Mouse (Mus musculus) heart, embryonic 11.5 days (tissue): Measurements from ENCODE around the gene Olfr1410. TPM values are rescaled to one million over a fixed set of nuclear protein-coding genes. Genes with fewer than 3 reads are reported as not detected.

Experiments
- ATAC-seq: fragments of 200-750 bp; cut with Nextera tagmentation; replicated peaks from 2 replicates; pipeline ENCODE4 v1.8.0; 2017; ENCODE audit warnings: moderate library complexity; ENCODE audit not compliant: insufficient number of reproducible peaks, low FRiP score, low TSS enrichment
- H3K27ac ChIP-seq: fragments of 300-500 bp; sonication (generic); 2 replicates; pipeline ENCODE4 v1.5.1; 2014; ENCODE audit warnings: mild to moderate bottlenecking, low read depth, low read length
- H3K27me3 ChIP-seq: fragments of 300-500 bp; sonication (generic); 2 replicates; pipeline ENCODE4 v1.6.1; 2014; ENCODE audit warnings: mild to moderate bottlenecking, low read length, mixed read lengths; ENCODE audit not compliant: control insufficient read depth, insufficient read depth
- H3K36me3 ChIP-seq: fragments of 300-500 bp; sonication (generic); 2 replicates; pipeline ENCODE4 v1.6.1; 2014; ENCODE audit warnings: mild to moderate bottlenecking, low read length, moderate library complexity, mixed read lengths; ENCODE audit not compliant: control insufficient read depth, insufficient read depth
- H3K4me1 ChIP-seq: fragments of 300-500 bp; sonication (generic); 2 replicates; pipeline ENCODE4 v1.6.1; 2014; ENCODE audit warnings: low read length; ENCODE audit not compliant: control insufficient read depth, insufficient read depth
- H3K4me2 ChIP-seq: fragments of 300-500 bp; sonication (generic); 2 replicates; pipeline ENCODE4 v1.6.1; 2014; ENCODE audit warnings: mild to moderate bottlenecking, moderate library complexity
- H3K4me3 ChIP-seq: fragments of 300-500 bp; sonication (generic); 2 replicates; pipeline ENCODE4 v1.5.1; 2014; ENCODE audit warnings: low read depth, low read length
- H3K9ac ChIP-seq: fragments of 300-500 bp; sonication (generic); 2 replicates; pipeline ENCODE4 v1.6.1; 2014; ENCODE audit warnings: mild to moderate bottlenecking, low read depth, low read length, moderate library complexity
- H3K9me3 ChIP-seq: fragments of 300-500 bp; sonication (generic); replicated peaks from 2 replicates; pipeline ENCODE4 v1.6.1; 2016; ENCODE audit warnings: low read length; ENCODE audit not compliant: control insufficient read depth
- WGBS: fragments of 180-500 bp; shearing (Covaris S2); extraction: QIAGEN DNeasy Blood & Tissue Kit; methylation state at CpG from one replicate; pipeline ENCODE4 v1.1.7; 2014; ENCODE audit not compliant: insufficient replicate concordance; 5-methylcytosine and 5-hydroxymethylcytosine counted together
- polyA plus RNA-seq: library from polyadenylated mRNA; unstranded; fragments of >200 nt; fragmentation: Nextera tagmentation; extraction: Ambion mirVana; gene quantifications from 2 replicates; pipeline ENCODE4 v1.2.1, GENCODE M21; 2014

Gene Olfr1410
- polyA plus RNA-seq, result not detected in 2 replicates

- H3K27ac ChIP-seq, result no peak within 1 kb of the TSS
- H3K36me3 ChIP-seq, result no peaks in the 10 kb centered on the region
- no peak within 1 kb of the TSS for H3K4me3 ChIP-seq
- 79% methylated on average over 1 of the region's 1 CpGs for WGBS
- ATAC-seq, result no peak
- no peak within 1 kb of the TSS for H3K4me2 ChIP-seq
- H3K27me3 ChIP-seq, result peaks cover 2% of the 10 kb centered on the region; the same call in 1 of the 2 replicates
- no peak within 1 kb of the TSS for H3K9ac ChIP-seq
- no peaks in the 10 kb centered on the region for H3K9me3 ChIP-seq
- no peaks in the 10 kb centered on the region for H3K4me1 ChIP-seq
These were observed at the start of gene Olfr1410 for GRCm38 (mm10) chr1:92605482-92605881. Gene Olfr1410 (plus strand): TSS chr1:92605782.

- Histone ChIP-seq H3K36me3 (no peaks in the 10 kb centered on the region), H3K4me2 (no peak within 1 kb of the TSS), H3K9ac (no peak within 1 kb of the TSS), H3K4me3 (no peak within 1 kb of the TSS), H3K27ac (no peak within 1 kb of the TSS), H3K4me1 (no peaks in the 10 kb centered on the region), H3K27me3 (no peaks in the 10 kb centered on the region), H3K9me3 (no peaks in the 10 kb centered on the region)
- WGBS, result 66% methylated on average over 3 of the region's 3 CpGs
- ATAC-seq, result no peak
These were observed 34.6 kb upstream of the Olfr1410 start, which contains the start of gene Olfr1413 for GRCm38 (mm10) chr1:92571022-92571421. Gene Olfr1413 (plus strand): TSS chr1:92571322.

- H3K4me2 ChIP-seq, result no peak within 1 kb of the TSS
- H3K4me3 ChIP-seq, result no peak within 1 kb of the TSS
- 72% methylated on average over 2 of the region's 2 CpGs for WGBS
- H3K9ac ChIP-seq, result no peak within 1 kb of the TSS
- H3K36me3 ChIP-seq, result no peaks in the 10 kb centered on the region
- no peaks in the 10 kb centered on the region for H3K27me3 ChIP-seq
- no peak within 1 kb of the TSS for H3K27ac ChIP-seq
- H3K4me1 ChIP-seq, result no peaks in the 10 kb centered on the region
- H3K9me3 ChIP-seq, result no peaks in the 10 kb centered on the region
- ATAC-seq, result no peak
These were observed 20.1 kb upstream of the Olfr1410 start, which contains the start of gene Olfr1412 for GRCm38 (mm10) chr1:92585479-92585878. Gene Olfr1412 (plus strand): TSS chr1:92585779.

- no peak within 1 kb of the TSS for H3K4me3 ChIP-seq
- no peaks in the 10 kb centered on the region for H3K9me3 ChIP-seq
- H3K9ac ChIP-seq, result no peak within 1 kb of the TSS
- ATAC-seq, result no peak
- H3K27me3 ChIP-seq, result no peaks in the 10 kb centered on the region
- H3K27ac ChIP-seq, result no peak within 1 kb of the TSS
- H3K4me1 ChIP-seq, result no peaks in the 10 kb centered on the region
- H3K36me3 ChIP-seq, result no peaks in the 10 kb centered on the region
- no peak within 1 kb of the TSS for H3K4me2 ChIP-seq
These were observed 11.5 kb upstream of the Olfr1410 start, which contains the start of gene Olfr1411 for GRCm38 (mm10) chr1:92594111-92594510. Gene Olfr1411 (plus strand): TSS chr1:92594411.

GRCm38 (mm10) chr1:92596019-92596418 is 9.6 kb upstream of the Olfr1410 start:
- Histone ChIP-seq H3K4me3 (no peak overlapping the region), H3K9me3 (no peaks in the 10 kb centered on the region), H3K27ac (no peak overlapping the region), H3K4me1 (no peaks in the 10 kb centered on the region), H3K27me3 (no peaks in the 10 kb centered on the region), H3K9ac (no peak overlapping the region), H3K4me2 (no peak overlapping the region), H3K36me3 (no peaks in the 10 kb centered on the region)
- 67% methylated on average over 3 of the region's 3 CpGs for WGBS
- ATAC-seq, result no peak

- no peak overlapping the region for H3K27ac ChIP-seq
- H3K4me3 ChIP-seq, result no peak overlapping the region
- H3K4me1 ChIP-seq, result no peaks in the 10 kb centered on the region
- no peak for ATAC-seq
- H3K9me3 ChIP-seq, result no peaks in the 10 kb centered on the region
- H3K27me3 ChIP-seq, result peaks cover 5% of the 10 kb centered on the region
- no peak overlapping the region for H3K9ac ChIP-seq
- no peaks in the 10 kb centered on the region for H3K36me3 ChIP-seq
- 78% methylated on average over 4 of the region's 4 CpGs for WGBS
- H3K4me2 ChIP-seq, result no peak overlapping the region
These were observed 2.1 kb downstream of the Olfr1410 start for GRCm38 (mm10) chr1:92607711-92608110.

GRCm38 (mm10) chr1:92611008-92611407 is 5.4 kb downstream of the Olfr1410 start:
- Histone ChIP-seq H3K4me3 (no peak overlapping the region), H3K4me2 (no peak overlapping the region), H3K27ac (no peak overlapping the region), H3K4me1 (no peaks in the 10 kb centered on the region), H3K27me3 (peaks cover 5% of the 10 kb centered on the region), H3K36me3 (no peaks in the 10 kb centered on the region), H3K9me3 (no peaks in the 10 kb centered on the region), H3K9ac (no peak overlapping the region)
- ATAC-seq, result no peak
- 4% methylated on average over 5 of the region's 5 CpGs for WGBS

GRCm38 (mm10) chr1:92613175-92613574 is 7.6 kb downstream of the Olfr1410 start:
- H3K27me3 ChIP-seq, result peaks cover 5% of the 10 kb centered on the region

GRCm38 (mm10) chr1:92614516-92614915 is 8.9 kb downstream of the Olfr1410 start:
- ATAC-seq, result no peak
- H3K9me3 ChIP-seq, result no peaks in the 10 kb centered on the region
- 10% methylated on average over 1 of the region's 1 CpGs for WGBS

More at GRCm38 (mm10) chr1:92613175-92613574, 7.6 kb downstream of the Olfr1410 start:
- Histone ChIP-seq H3K4me1 (no peaks in the 10 kb centered on the region), H3K4me3 (no peak overlapping the region), H3K27ac (no peak overlapping the region), H3K9me3 (no peaks in the 10 kb centered on the region), H3K9ac (no peak overlapping the region), H3K4me2 (no peak overlapping the region), H3K36me3 (no peaks in the 10 kb centered on the region)
- WGBS, result 45% methylated on average over 4 of the region's 4 CpGs
- ATAC-seq, result no peak

More at GRCm38 (mm10) chr1:92614516-92614915, 8.9 kb downstream of the Olfr1410 start:
- Histone ChIP-seq H3K36me3 (no peaks in the 10 kb centered on the region), H3K27ac (no peak overlapping the region), H3K4me3 (no peak overlapping the region), H3K27me3 (peaks cover 2% of the 10 kb centered on the region), H3K4me2 (no peak overlapping the region), H3K4me1 (no peaks in the 10 kb centered on the region), H3K9ac (no peak overlapping the region)
